Mouse (Mus musculus): ENCODE data around the gene Phlda2. TPM values are rescaled to one million over a fixed set of nuclear protein-coding genes. Genes with fewer than 3 reads are reported as not detected.

Phlda2 gene
- not detected for total RNA-seq (2023)

DNA sequence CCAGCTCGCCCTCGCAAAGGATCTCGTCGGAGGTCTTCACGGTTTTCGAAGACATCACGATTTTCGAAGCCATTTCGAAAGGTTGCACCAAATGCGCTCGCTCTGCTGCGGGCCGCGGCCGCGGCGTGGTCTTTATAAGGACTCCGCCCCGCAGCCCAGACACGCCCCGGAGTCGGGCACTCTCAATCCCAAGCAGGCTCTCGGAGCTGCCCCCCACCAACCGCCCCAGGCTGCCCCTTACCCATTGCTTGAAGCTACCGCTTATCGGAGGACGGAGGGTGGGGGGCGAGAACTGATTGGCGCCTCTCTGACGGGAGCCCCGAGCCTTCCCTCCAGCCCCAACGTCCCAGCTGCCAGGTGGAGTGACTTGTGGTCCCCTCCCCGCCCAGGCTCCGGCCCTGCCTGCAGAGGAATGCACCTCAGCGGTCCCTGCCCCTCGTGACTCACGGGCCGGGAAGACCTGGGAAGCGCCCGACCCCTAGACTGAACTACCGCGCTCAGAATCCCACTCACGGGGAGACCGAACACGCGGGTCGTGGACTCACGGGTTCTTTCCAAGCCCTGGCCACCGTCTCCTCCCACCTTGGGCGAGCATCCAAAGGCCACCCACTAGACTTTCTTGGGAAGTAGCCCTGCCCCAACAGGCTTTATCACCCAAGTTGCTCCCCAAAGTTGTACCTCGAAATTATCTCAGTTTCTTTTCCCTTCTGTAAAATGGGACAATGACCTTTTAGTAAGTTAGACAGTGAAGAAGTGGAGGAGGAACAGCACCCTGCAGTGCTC, at the start of gene Phlda2:
Gene Phlda2 (minus strand): TSS at position 733 of the 783 bp plus-strand sequence.

GRCm38 (mm10) chr7:143548976-143549457, 46.1 kb upstream of the Phlda2 start, which contains the start of gene Nap1l4:
TSS of gene Nap1l4 (minus strand) at chr7:143549106.

DNA sequence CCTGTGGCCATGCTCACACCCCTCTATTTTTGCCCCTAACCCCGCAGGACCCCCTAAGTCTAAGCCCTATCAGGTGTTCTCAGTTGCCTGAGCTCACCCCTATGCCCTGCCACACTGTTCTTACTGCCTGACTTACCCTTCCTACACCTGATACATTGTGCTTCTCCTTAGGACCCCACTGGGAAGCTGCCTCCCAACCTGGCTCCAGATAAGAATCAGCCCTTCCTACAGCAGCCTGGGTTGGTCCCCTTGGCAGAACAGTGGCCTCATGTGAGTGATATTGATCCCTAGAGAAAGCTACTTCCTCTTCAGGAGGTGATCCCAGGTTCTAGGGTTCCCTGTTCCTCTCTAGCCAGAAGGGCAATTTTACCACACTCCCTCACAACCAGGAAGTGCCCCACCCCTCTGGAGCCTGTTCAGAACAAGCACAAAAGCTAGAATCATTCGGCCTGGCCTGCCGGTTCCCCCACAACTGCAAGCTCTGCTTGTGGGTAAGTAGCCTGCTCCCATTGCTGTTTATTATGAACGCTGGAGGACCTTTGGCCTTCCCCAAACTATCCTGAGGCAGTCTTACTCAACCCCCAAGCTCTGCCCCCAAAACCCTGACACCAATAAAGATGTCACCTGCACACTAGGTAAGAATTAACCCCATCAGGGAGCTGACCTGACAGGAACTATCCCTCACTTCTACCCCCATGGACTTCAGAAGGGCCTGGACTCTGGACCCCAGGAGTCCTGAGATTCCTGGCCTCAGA, 29.4 kb downstream of the Phlda2 start, which contains the start of gene Slc22a18:
Gene Slc22a18 (plus strand): TSS at position 390 of the 755 bp plus-strand sequence.

DNA sequence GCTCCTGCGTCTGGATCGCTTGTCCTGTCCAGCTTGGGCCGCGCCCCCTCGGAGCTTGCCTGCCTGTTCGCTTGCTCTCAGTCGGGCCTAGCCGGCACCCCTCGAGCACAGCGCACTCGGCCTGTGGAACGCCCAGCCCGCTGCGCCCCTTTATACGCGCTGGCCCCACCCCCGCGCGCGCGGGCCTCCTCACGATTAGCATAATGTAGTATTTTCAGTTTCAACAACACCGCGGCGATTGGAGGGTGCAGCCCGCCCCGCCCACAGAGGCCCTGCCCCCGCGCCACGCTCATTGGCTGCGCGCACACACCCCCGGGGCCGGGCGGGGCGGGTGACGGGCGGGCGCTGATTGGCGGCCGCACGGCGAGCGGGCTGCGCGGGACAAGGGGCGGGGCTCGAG, 42.1 kb downstream of the Phlda2 start, which contains the start of gene Cdkn1c:
Gene Cdkn1c (minus strand): TSS at position 177 of the 400 bp plus-strand sequence.

Other genes with a start within 250 kb of the Phlda2 start
- under 1 TPM; 0.84 to 0.95 TPM for gene Cdkn1c, start 42.1 kb downstream of the Phlda2 start, total RNA-seq (2023)
- not detected for gene Slc22a18, start 29.4 kb downstream of the Phlda2 start, total RNA-seq (2023)
- 100 to 1,000 TPM; 146 to 150 TPM for gene Nap1l4, start 46.0 kb upstream of the Phlda2 start, total RNA-seq (2023)
- 10 to 100 TPM; 54.7 to 57.1 TPM for gene Cars, start 96.9 kb upstream of the Phlda2 start, total RNA-seq (2023)
- gene Tnfrsf26, start 125.6 kb upstream of the Phlda2 start, total RNA-seq (2023): 10 to 100 TPM in 1 of 2 experiments, 1 to 10 TPM in 1; 7.1 to 10.4 TPM
- 1 to 10 TPM; 5.5 to 7.2 TPM for gene Tnfrsf22, start 146.5 kb upstream of the Phlda2 start, total RNA-seq (2023)
- gene Tnfrsf23, start 182.7 kb upstream of the Phlda2 start, total RNA-seq (2023): 1 to 10 TPM in 1 of 2 experiments, not detected in 1; 1.4 TPM